Mouse (Mus musculus) kidney, embryonic 15.5 days (tissue): ENCODE measurements around the gene A630001G21Rik. TPM values are rescaled to one million over a fixed set of nuclear protein-coding genes. Genes with fewer than 3 reads are reported as not detected.

ENCODE experiments used
- ATAC-seq: fragments of 200-750 bp; cut with Nextera tagmentation; replicated peaks from 2 replicates; pipeline ENCODE4 v1.8.0; 2017; ENCODE audit warnings: moderate TSS enrichment; ENCODE audit not compliant: low FRiP score
- H3K27ac ChIP-seq: fragments of 300-500 bp; sonication (generic); 2 replicates; pipeline ENCODE4 v1.5.1; 2015; ENCODE audit warnings: mild to moderate bottlenecking, inconsistent platforms
- H3K27me3 ChIP-seq: fragments of 300-500 bp; sonication (generic); 2 replicates; pipeline ENCODE4 v1.6.1; 2015; ENCODE audit warnings: inconsistent platforms
- H3K36me3 ChIP-seq: fragments of 300-500 bp; sonication (generic); 2 replicates; pipeline ENCODE4 v1.6.1; 2015; ENCODE audit warnings: inconsistent platforms
- H3K4me1 ChIP-seq: fragments of 300-500 bp; sonication (generic); 2 replicates; pipeline ENCODE4 v1.6.1; 2015; ENCODE audit warnings: inconsistent platforms
- H3K4me2 ChIP-seq: fragments of 300-500 bp; sonication (generic); 2 replicates; pipeline ENCODE4 v1.6.1; 2015; ENCODE audit warnings: moderate library complexity, mild to moderate bottlenecking, inconsistent platforms
- H3K4me3 ChIP-seq: fragments of 300-500 bp; sonication (generic); replicated peaks from 2 replicates; pipeline ENCODE4 v1.5.1; 2015; ENCODE audit warnings: mild to moderate bottlenecking, inconsistent platforms
- H3K9ac ChIP-seq: fragments of 300-500 bp; sonication (generic); 2 replicates; pipeline ENCODE4 v1.6.1; 2015; ENCODE audit warnings: mild to moderate bottlenecking, inconsistent platforms
- H3K9me3 ChIP-seq: fragments of 300-500 bp; sonication (generic); replicated peaks from 2 replicates; pipeline ENCODE4 v1.6.1; 2016; ENCODE audit warnings: inconsistent platforms
- WGBS: fragments of 180-500 bp; shearing (Covaris S2); methylation state at CpG from one replicate; pipeline ENCODE4 v1.1.7; 2015; ENCODE audit warnings: mixed read lengths; 5-methylcytosine and 5-hydroxymethylcytosine counted together
- polyA plus RNA-seq: library from polyadenylated mRNA; unstranded; fragments of >200 nt; fragmentation: Nextera tagmentation; extraction: Ambion mirVana; gene quantifications from 2 replicates; pipeline ENCODE4 v1.2.1, GENCODE M21; 2015

Gene A630001G21Rik
- polyA plus RNA-seq, 1 experiment from 2014 or later: 1.1 TPM

- peak overlapping the region; percentile 40 for H3K4me2 ChIP-seq
- H3K4me1 ChIP-seq: peaks cover 18% of the 10 kb centered on the region
- ATAC-seq: no peak
- H3K27ac ChIP-seq: no peak overlapping the region
- 52% methylated on average over 3 of the region's 3 CpGs for WGBS
- no peaks in the 10 kb centered on the region for H3K27me3 ChIP-seq
- no peak overlapping the region; the same call in 1 of the 2 replicates for H3K4me3 ChIP-seq
- no peak overlapping the region for H3K9ac ChIP-seq
- H3K36me3 ChIP-seq: no peaks in the 10 kb centered on the region
- H3K9me3 ChIP-seq: no peaks in the 10 kb centered on the region
These were observed 16.8 kb upstream of the A630001G21Rik start for GRCm38 (mm10) chr1:85795196-85795595.

- Histone ChIP-seq H3K27me3 (no peaks in the 10 kb centered on the region), H3K9me3 (no peaks in the 10 kb centered on the region), H3K36me3 (no peaks in the 10 kb centered on the region), H3K4me1 (peaks cover 18% of the 10 kb centered on the region), H3K27ac (peak overlapping the region; percentile 96), H3K9ac (peak overlapping the region; percentile 98), H3K4me2 (peak overlapping the region; percentile 66), H3K4me3 (peak overlapping the region; percentile 99)
- under 1% methylated on average over 38 of the region's 38 CpGs for WGBS
- peak; percentile 16; the same call in 1 of the 2 replicates for ATAC-seq
These were observed 15.8 kb upstream of the A630001G21Rik start for GRCm38 (mm10) chr1:85794106-85794771.

GRCm38 (mm10) chr1:85793208-85794105 lies 15.0 kb upstream of the A630001G21Rik start, which contains the start of gene Cab39:
Cab39 (plus strand) TSS chr1:85793441.
- Histone ChIP-seq H3K4me2 (peak within 1 kb of the TSS; percentile 66), H3K4me1 (peaks cover 15% of the 10 kb centered on the region), H3K27ac (peak within 1 kb of the TSS; percentile 96), H3K36me3 (no peaks in the 10 kb centered on the region), H3K4me3 (peak within 1 kb of the TSS; percentile 99), H3K9ac (peak within 1 kb of the TSS; percentile 98), H3K27me3 (no peaks in the 10 kb centered on the region), H3K9me3 (no peaks in the 10 kb centered on the region)
- WGBS: under 1% methylated on average over 95 of the region's 118 CpGs
- peak; percentile 96 for ATAC-seq

GRCm38 (mm10) chr1:85791476-85791875 lies 13.0 kb upstream of the A630001G21Rik start:
- 82% methylated on average over 3 of the region's 3 CpGs for WGBS
- Histone ChIP-seq H3K4me2 (no peak overlapping the region), H3K27ac (no peak overlapping the region), H3K4me1 (peaks cover 11% of the 10 kb centered on the region), H3K4me3 (no peak overlapping the region), H3K36me3 (no peaks in the 10 kb centered on the region), H3K9ac (no peak overlapping the region), H3K9me3 (no peaks in the 10 kb centered on the region), H3K27me3 (no peaks in the 10 kb centered on the region)
- no peak for ATAC-seq

GRCm38 (mm10) chr1:85790565-85790964 lies 12.1 kb upstream of the A630001G21Rik start:
- Histone ChIP-seq H3K36me3 (no peaks in the 10 kb centered on the region), H3K4me1 (peaks cover 7% of the 10 kb centered on the region), H3K27me3 (no peaks in the 10 kb centered on the region), H3K9me3 (no peaks in the 10 kb centered on the region), H3K9ac (no peak overlapping the region), H3K4me2 (no peak overlapping the region), H3K27ac (no peak overlapping the region), H3K4me3 (no peak overlapping the region)
- WGBS: 67% methylated on average over 3 of the region's 3 CpGs
- ATAC-seq: no peak

- Histone ChIP-seq H3K9me3 (no peaks in the 10 kb centered on the region), H3K4me3 (no peak overlapping the region), H3K36me3 (no peaks in the 10 kb centered on the region), H3K4me2 (no peak overlapping the region), H3K27ac (no peak overlapping the region), H3K27me3 (no peaks in the 10 kb centered on the region), H3K4me1 (no peaks in the 10 kb centered on the region), H3K9ac (no peak overlapping the region)
- ATAC-seq: no peak
- 82% methylated on average over 4 of the region's 4 CpGs for WGBS
These were observed 1.2 kb upstream of the A630001G21Rik start for GRCm38 (mm10) chr1:85779428-85780180.

GRCm38 (mm10) chr1:85779012-85779411 lies 569 bp upstream of the A630001G21Rik start:
- WGBS: 67% methylated on average over 3 of the region's 3 CpGs

GRCm38 (mm10) chr1:85776154-85776553 lies 2.3 kb downstream of the A630001G21Rik start:
- no peaks in the 10 kb centered on the region for H3K4me1 ChIP-seq
- 49% methylated on average over 10 of the region's 10 CpGs for WGBS
- no peak overlapping the region for H3K4me3 ChIP-seq
- H3K4me2 ChIP-seq: 0 out of 2 replicates have a peak overlapping the region, but pooled peaks have one; percentile 27
- no peaks in the 10 kb centered on the region for H3K9me3 ChIP-seq
- H3K36me3 ChIP-seq: no peaks in the 10 kb centered on the region
- H3K27ac ChIP-seq: no peak overlapping the region
- ATAC-seq: no peak
- H3K9ac ChIP-seq: no peak overlapping the region
- H3K27me3 ChIP-seq: no peaks in the 10 kb centered on the region

More at GRCm38 (mm10) chr1:85779012-85779411, 569 bp upstream of the A630001G21Rik start:
- no peak for ATAC-seq
- Histone ChIP-seq H3K4me3 (no peak overlapping the region), H3K4me2 (no peak overlapping the region), H3K9ac (no peak overlapping the region), H3K27ac (no peak overlapping the region), H3K4me1 (no peaks in the 10 kb centered on the region), H3K9me3 (no peaks in the 10 kb centered on the region), H3K27me3 (no peaks in the 10 kb centered on the region), H3K36me3 (no peaks in the 10 kb centered on the region)

- Histone ChIP-seq H3K9ac (no peak overlapping the region), H3K36me3 (no peaks in the 10 kb centered on the region), H3K27me3 (no peaks in the 10 kb centered on the region), H3K4me3 (no peak overlapping the region), H3K4me2 (no peak overlapping the region), H3K27ac (no peak overlapping the region), H3K9me3 (no peaks in the 10 kb centered on the region), H3K4me1 (no peaks in the 10 kb centered on the region)
- no peak for ATAC-seq
- WGBS: 80% methylated on average over 7 of the region's 7 CpGs
These were observed 3.3 kb downstream of the A630001G21Rik start for GRCm38 (mm10) chr1:85775136-85775535.

- H3K27ac ChIP-seq: no peak overlapping the region
- H3K9me3 ChIP-seq: no peaks in the 10 kb centered on the region
- H3K4me1 ChIP-seq: no peaks in the 10 kb centered on the region
- H3K27me3 ChIP-seq: no peaks in the 10 kb centered on the region
- no peaks in the 10 kb centered on the region for H3K36me3 ChIP-seq
- no peak for ATAC-seq
- WGBS: 70% methylated on average over 3 of the region's 3 CpGs
- H3K9ac ChIP-seq: no peak overlapping the region
- no peak overlapping the region for H3K4me3 ChIP-seq
- no peak overlapping the region for H3K4me2 ChIP-seq
These were observed 6.5 kb downstream of the A630001G21Rik start for GRCm38 (mm10) chr1:85771976-85772375.

- no peaks in the 10 kb centered on the region for H3K4me1 ChIP-seq
- H3K27ac ChIP-seq: no peak overlapping the region
- WGBS: 63% methylated on average over 1 of the region's 1 CpGs
- no peak overlapping the region for H3K9ac ChIP-seq
- no peak overlapping the region for H3K4me2 ChIP-seq
- no peak for ATAC-seq
- H3K9me3 ChIP-seq: no peaks in the 10 kb centered on the region
- no peak overlapping the region for H3K4me3 ChIP-seq
- H3K36me3 ChIP-seq: no peaks in the 10 kb centered on the region
- no peaks in the 10 kb centered on the region for H3K27me3 ChIP-seq
These were observed 10.7 kb downstream of the A630001G21Rik start for GRCm38 (mm10) chr1:85767754-85768153.
